Mouse (Mus musculus): ENCODE data around the gene Rab13.

DNA sequence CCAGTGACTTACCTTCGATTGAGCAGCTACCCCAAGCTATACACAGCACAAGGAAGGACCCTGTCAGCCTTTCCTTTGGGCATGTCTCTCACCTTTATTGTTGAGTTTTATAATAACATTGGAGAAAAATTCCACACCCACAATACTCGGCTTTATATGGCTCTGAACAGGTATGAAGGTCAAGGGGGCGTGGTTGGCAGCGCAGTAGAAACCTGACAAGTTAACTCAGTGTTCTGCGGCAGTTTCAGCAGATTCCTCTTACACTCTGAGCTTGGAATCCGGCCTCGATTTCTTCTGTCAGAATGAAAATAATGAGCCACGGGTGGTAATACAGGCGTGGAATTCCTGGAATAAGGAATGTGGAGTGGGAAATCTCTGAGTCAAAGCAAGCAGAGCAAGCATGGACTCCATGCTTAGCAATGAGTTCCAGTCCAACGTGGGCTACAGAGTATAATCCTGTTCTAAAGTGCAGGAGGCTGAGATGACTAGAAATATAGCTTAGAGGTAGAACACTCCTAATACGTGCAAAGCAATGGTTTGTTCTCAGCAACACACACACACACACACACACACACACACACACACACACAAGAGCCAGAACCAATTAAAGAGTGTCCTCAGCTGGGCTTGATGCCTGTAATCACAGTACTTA, 22.5 kb upstream of the Rab13 start:
- TF ChIP-seq POLR2A (IDR thresholded peaks at IDR 0.05; ENCODE audit: control insufficient read depth, extremely low read depth, insufficient read depth, low read length, poor library complexity) (no peak), CTCF (IDR thresholded peaks at IDR 0.05; ENCODE audit: borderline replicate concordance, control insufficient read depth, extremely low read depth, insufficient read depth, low read length, poor library complexity) (no peak)
